Mouse (Mus musculus) kidney, adult 2 months (tissue): ENCODE measurements around the gene Mslnl. TPM values are rescaled to one million over a fixed set of nuclear protein-coding genes. Genes with fewer than 3 reads are reported as not detected.

ENCODE experiments used
- DNase-seq: peaks from one replicate; pipeline ENCODE4 v3.0.0; 2021
- H3K27ac ChIP-seq: fragments of 200-500 bp; 2 replicates; pipeline ENCODE4 v1.5.1; 2012; ENCODE audit warnings: low read depth, low read length, control low read depth, inconsistent platforms; ENCODE audit not compliant: insufficient read depth
- H3K27me3 ChIP-seq: fragments of 200-500 bp; replicated peaks from 2 replicates; pipeline ENCODE4 v1.6.1; 2012; ENCODE audit warnings: mild to moderate bottlenecking, moderate library complexity, low read length, inconsistent platforms; ENCODE audit not compliant: control insufficient read depth, insufficient read depth
- H3K36me3 ChIP-seq: fragments of 200-500 bp; 2 replicates; pipeline ENCODE4 v1.6.1; 2012; ENCODE audit warnings: mild to moderate bottlenecking, moderate library complexity, low read length, inconsistent platforms; ENCODE audit not compliant: control insufficient read depth, insufficient read depth
- H3K4me1 ChIP-seq: fragments of 200-500 bp; 2 replicates; pipeline ENCODE4 v1.6.1; 2011; ENCODE audit warnings: low read length; ENCODE audit not compliant: control insufficient read depth, insufficient read depth
- H3K4me3 ChIP-seq: fragments of 200-500 bp; 2 replicates; pipeline ENCODE4 v1.5.1; 2011; ENCODE audit warnings: mild to moderate bottlenecking, low read depth, low read length, control low read depth; ENCODE audit not compliant: insufficient read depth
- CTCF ChIP-seq: fragments of 200-500 bp; conservative IDR thresholded peaks from 2 replicates; pipeline ENCODE4 v1.5.1; 2011; ENCODE audit warnings: low read depth, mild to moderate bottlenecking, control low read depth, low read length, moderate library complexity, mixed read lengths; ENCODE audit not compliant: insufficient read depth, insufficient read length
- POLR2A ChIP-seq: fragments of 200-500 bp; IDR thresholded peaks from one replicate; pipeline ENCODE4 v1.6.1; 2011; ENCODE audit warnings: low read depth, low read length, control low read depth
- WGBS: fragments of 180-500 bp; shearing (Covaris S2); methylation state at CpG from one replicate; pipeline ENCODE4 v1.1.7; 2018; 5-methylcytosine and 5-hydroxymethylcytosine counted together
- polyA plus RNA-seq: library from polyadenylated mRNA; depleted of rRNA; stranded (reverse); fragments of >200 nt; gene quantifications from 2 replicates; pipeline ENCODE4 v1.2.3, GENCODE M21; 2012

The Mslnl gene
- polyA plus RNA-seq, 1 experiment, result not detected

DNA sequence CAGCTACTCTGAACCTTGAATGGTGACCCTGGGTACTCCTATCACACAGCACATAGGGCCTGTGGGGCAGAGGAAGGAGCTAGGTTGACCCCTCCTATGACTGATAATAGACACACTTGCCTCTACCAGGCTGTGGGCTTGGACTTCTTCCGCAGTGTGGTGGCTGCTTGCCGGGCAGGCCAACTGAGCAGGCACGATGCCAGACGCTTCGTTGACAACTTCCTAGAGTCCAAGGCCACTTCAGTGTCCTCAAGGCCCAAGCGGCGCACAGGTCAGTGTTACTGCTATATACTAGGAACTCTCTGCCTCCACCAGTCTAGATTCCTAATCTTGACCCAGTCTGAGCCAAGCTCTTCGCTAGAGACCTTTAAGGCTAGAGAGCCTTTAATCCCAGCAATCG is 8.0 kb downstream of the Mslnl start:
- WGBS, result 86% methylated on average over 9 of the region's 9 CpGs
- Histone ChIP-seq H3K27ac (no peak overlapping the region), H3K4me1 (no peaks in the 10 kb centered on the region), H3K27me3 (no peaks in the 10 kb centered on the region), H3K4me3 (no peak overlapping the region), H3K36me3 (no peaks in the 10 kb centered on the region)
- DNase-seq, result no peak
- TF ChIP-seq CTCF (no peak), POLR2A (no peak)

GRCm38 (mm10) chr17:25744311-25744710 is 8.5 kb downstream of the Mslnl start:
- Histone ChIP-seq H3K27ac (no peak overlapping the region), H3K4me3 (no peak overlapping the region), H3K4me1 (no peaks in the 10 kb centered on the region), H3K27me3 (no peaks in the 10 kb centered on the region), H3K36me3 (no peaks in the 10 kb centered on the region)
- no peak for DNase-seq
- 77% methylated on average over 10 of the region's 10 CpGs for WGBS
- TF ChIP-seq POLR2A (no peak), CTCF (no peak)

- Histone ChIP-seq H3K27ac (no peak overlapping the region), H3K27me3 (no peaks in the 10 kb centered on the region), H3K36me3 (no peaks in the 10 kb centered on the region), H3K4me1 (no peaks in the 10 kb centered on the region), H3K4me3 (no peak overlapping the region)
- no peak for DNase-seq
- 89% methylated on average over 4 of the region's 4 CpGs for WGBS
- TF ChIP-seq POLR2A, result no peak
- TF ChIP-seq CTCF, result no peak
Observed at GRCm38 (mm10) chr17:25748238-25748637, 12.4 kb downstream of the Mslnl start.

DNA sequence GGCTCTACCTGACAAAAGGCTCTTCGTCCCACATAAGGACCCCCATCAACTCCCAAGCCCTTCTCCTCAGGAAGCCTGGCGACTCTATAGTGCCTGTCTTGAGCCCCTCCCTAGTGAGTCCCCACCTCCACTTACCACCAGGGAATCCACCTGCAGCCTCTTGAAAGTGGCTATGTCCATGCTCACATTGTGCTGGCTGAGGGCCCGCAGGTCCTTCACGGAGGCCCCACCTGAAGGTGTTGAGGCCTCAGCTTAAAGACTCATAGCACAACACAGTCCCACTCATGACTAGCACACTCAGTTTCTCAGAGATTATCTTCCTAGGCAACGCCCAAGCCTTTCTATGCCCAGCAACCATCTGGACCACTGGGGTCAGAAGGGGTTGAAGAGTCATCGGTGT is 13.5 kb downstream of the Mslnl start:
- no peaks in the 10 kb centered on the region for H3K27me3 ChIP-seq
- DNase-seq, result no peak
- 86% methylated on average over 6 of the region's 6 CpGs for WGBS
- H3K36me3 ChIP-seq, result no peaks in the 10 kb centered on the region
- no peak overlapping the region for H3K4me3 ChIP-seq
- no peaks in the 10 kb centered on the region for H3K4me1 ChIP-seq
- TF ChIP-seq POLR2A (no peak), CTCF (no peak)
- H3K27ac ChIP-seq, result no peak overlapping the region

- 21% methylated on average over 5 of the region's 5 CpGs for WGBS
- Histone ChIP-seq H3K4me3 (no peak overlapping the region), H3K27ac (no peak overlapping the region), H3K36me3 (no peaks in the 10 kb centered on the region), H3K4me1 (no peaks in the 10 kb centered on the region), H3K27me3 (no peaks in the 10 kb centered on the region)
- DNase-seq, result peak; percentile 36
- TF ChIP-seq POLR2A, result no peak
- TF ChIP-seq CTCF, result no peak
Observed at GRCm38 (mm10) chr17:25751446-25751845, 15.6 kb downstream of the Mslnl start.

DNA sequence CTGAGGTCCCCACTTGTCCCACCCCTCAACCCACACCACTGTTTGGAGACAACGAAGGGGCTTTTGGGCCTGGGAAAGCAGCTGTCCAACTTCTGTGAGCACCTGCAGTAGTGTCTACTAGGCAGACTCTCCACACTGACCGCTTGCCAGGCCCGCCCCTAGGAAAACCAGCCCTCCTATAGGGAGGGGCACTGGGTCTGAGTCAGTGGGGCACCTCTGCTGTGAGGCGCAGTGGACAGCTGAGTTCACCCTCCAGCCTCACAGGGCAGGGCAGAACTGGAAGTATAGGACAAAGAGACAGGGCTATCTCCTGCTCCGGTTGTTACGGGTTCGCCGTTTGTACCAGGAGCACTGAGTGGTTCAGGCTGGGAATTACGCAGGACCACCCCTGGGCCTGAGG is 18.4 kb downstream of the Mslnl start, which contains the start of gene Msln:
Gene Msln, minus strand, starts transcription at position 138 of the 400 bp plus-strand sequence.
- 86% methylated on average over 9 of the region's 9 CpGs for WGBS
- no peaks in the 10 kb centered on the region for H3K4me1 ChIP-seq
- H3K27me3 ChIP-seq, result no peaks in the 10 kb centered on the region
- H3K27ac ChIP-seq, result no peak within 1 kb of the TSS
- TF ChIP-seq POLR2A, result no peak
- TF ChIP-seq CTCF, result no peak
- no peaks in the 10 kb centered on the region for H3K36me3 ChIP-seq
- H3K4me3 ChIP-seq, result no peak within 1 kb of the TSS
- no peak for DNase-seq

DNA sequence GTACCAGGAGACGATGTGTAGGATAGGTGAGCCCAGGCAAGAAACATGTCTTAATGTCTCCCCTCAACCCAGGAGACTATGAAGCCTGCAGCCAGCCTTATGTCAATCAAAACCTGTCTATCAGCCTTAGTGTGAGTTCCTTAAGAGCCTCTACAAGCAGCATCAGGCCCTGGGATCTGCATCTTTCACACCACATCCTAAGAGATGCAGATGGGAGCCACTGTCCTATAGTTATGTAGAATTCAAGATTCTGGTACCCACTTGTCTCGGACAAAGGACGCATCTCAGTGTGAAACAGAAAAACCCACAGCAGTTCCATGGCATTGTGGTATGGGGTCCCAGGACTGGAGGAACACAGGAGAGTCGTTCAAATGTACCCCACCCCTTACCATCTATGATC is 19.2 kb downstream of the Mslnl start:
- Histone ChIP-seq H3K27me3 (no peaks in the 10 kb centered on the region), H3K4me3 (no peak overlapping the region), H3K27ac (no peak overlapping the region), H3K4me1 (no peaks in the 10 kb centered on the region), H3K36me3 (no peaks in the 10 kb centered on the region)
- TF ChIP-seq CTCF (no peak), POLR2A (no peak)
- 81% methylated on average over 4 of the region's 4 CpGs for WGBS
- DNase-seq, result no peak

DNA sequence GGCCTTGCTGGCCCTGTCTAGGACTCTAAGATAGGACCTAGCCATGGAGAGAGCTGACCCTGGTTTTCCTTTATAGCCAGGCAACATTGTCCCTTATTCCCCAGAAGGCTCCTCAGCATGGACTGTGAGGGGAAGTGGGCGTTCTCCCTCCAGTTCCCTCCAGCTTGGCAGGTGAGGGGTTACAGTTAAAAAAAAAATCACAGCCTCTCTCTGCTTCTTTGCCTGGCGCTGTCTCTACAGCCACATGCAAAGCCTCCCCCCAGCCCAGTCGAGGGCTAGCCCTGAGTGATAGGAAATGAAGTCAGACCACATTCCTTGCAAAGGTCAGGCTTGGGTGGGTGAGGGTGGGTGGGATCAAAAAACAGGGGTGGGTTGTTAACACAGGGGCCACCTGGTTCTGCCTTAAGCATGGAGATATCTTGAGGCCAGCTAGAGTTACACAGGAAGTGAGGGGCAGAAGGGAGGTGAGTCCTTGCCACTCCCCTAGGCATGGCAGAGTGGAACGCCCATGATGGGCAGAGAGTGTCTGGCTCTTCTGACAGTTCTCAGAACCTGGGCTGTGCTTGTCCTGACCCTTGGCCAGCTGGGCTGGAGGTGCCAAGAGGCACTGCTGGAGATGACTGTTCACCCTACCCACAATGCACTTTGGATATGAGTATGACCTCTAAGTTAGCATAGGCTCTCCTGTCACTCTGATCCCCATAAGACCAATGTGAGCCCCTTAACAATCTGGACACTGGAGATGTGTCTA is 20.0 kb downstream of the Mslnl start:
- TF ChIP-seq CTCF, result no peak
- no peak for TF ChIP-seq POLR2A
- peak; percentile 30 for DNase-seq
- 21% methylated on average over 4 of the region's 4 CpGs for WGBS
- Histone ChIP-seq H3K27ac (no peak overlapping the region), H3K4me3 (no peak overlapping the region), H3K36me3 (no peaks in the 10 kb centered on the region), H3K4me1 (no peaks in the 10 kb centered on the region), H3K27me3 (no peaks in the 10 kb centered on the region)
